12 mouse cellular contexts compared by ENCODE assay signal in the genomic region with DNA sequence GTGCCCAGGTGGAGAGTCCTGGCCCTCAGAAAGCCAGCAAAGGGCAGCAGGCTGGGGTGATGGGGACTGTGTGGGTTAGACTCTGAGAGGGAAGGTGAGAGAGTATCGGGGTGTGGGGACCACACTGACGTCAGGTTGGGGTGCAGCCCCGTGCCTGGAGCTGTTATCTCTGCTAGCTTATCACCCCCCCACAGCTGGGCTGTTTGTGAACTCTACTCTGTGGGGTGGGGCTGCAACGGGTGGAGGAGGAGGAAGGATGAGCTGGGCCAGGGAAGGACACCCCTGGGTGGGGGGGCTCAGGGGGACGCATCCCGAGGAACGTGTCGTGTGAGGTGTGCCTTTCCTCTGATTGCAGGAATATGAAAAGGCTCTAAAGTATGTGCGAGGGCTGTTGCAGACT. TPM values are rescaled to one million over a fixed set of nuclear protein-coding genes. Genes with fewer than 3 reads are reported as not detected.
A peak's percentile ranks its signal among the peaks of the same experiment; 100 is the strongest.
DNase-seq lines count a peak whose midpoint lies in the region; ATAC-seq and TF ChIP-seq lines count a peak whose summit lies in the region.
"Had no signal": no experiment of that assay in that cellular context is flagged by ENCODE, and none has a peak within 500 bp of the region (broad histone marks: within the 10 kb centered on the region; RNA-seq: fewer than 3 reads in every experiment).

No protein-coding gene starts in this region.

- no peak for ATAC-seq in lung, embryonic 15.5 days (ENCODE audit: borderline replicate concordance, extremely low read depth, low FRiP score, low TSS enrichment)
- ATAC-seq in intestine, postnatal 0 days: peak; percentile 31
- ATAC-seq: forebrain, embryonic 13.5 days had no signal

- 71% methylated on average over 9 of the region's 9 CpGs for WGBS in lung, embryonic 15.5 days
- 49% methylated on average over 9 of the region's 9 CpGs for WGBS in intestine, postnatal 0 days

- H3K4me1 ChIP-seq in lung, embryonic 15.5 days: peaks cover 45% of the 10 kb centered on the region
- peaks cover 20% of the 10 kb centered on the region; the same call in 1 of the 2 replicates for H3K4me1 ChIP-seq in intestine, postnatal 0 days (replicated peaks; ENCODE audit: control insufficient read depth, insufficient read depth, low read length)

- H3K4me2 ChIP-seq in lung, embryonic 15.5 days: no peak overlapping the region
- H3K4me2 ChIP-seq in intestine, postnatal 0 days (replicated peaks; ENCODE audit: low read depth): peak overlapping the region; percentile 58
- H3K4me2 ChIP-seq: forebrain, embryonic 13.5 days; limb, embryonic 12.5 days; midbrain, embryonic 12.5 days; neural tube, embryonic 15.5 days had no signal

- peak; percentile 94 for DNase-seq in heart, adult 11 months
- no peak for DNase-seq in heart, adult 8-10 months (ENCODE audit: low spot score)
- DNase-seq in lung, postnatal 36 days: no peak
- DNase-seq in spleen, postnatal 4 days (ENCODE audit: low spot score in 2 of 2): peak; percentile 66 to 79
- no peak for DNase-seq in right cerebral cortex, adult 2 months (ENCODE audit: low spot score in 2 of 2)
- no peak for DNase-seq in gastrocnemius, postnatal 36 days

- intact Hi-C loops in gastrocnemius, postnatal 36 days (cut with DNase I): no loop called here

- H3K27ac ChIP-seq in lung, embryonic 15.5 days: peak overlapping the region; percentile 70; the same call in 1 of the 2 replicates
- peak overlapping the region; percentile 86 for H3K27ac ChIP-seq in intestine, postnatal 0 days (ENCODE audit: low read depth, low read length)
- H3K27ac ChIP-seq: forebrain, embryonic 13.5 days; limb, embryonic 12.5 days; midbrain, embryonic 12.5 days; neural tube, embryonic 15.5 days had no signal

- no peak overlapping the region for H3K9ac ChIP-seq in lung, embryonic 15.5 days
- no peak overlapping the region for H3K9ac ChIP-seq in intestine, postnatal 0 days (ENCODE audit: low read depth, low read length)
- H3K9ac ChIP-seq: forebrain, embryonic 13.5 days; limb, embryonic 12.5 days; midbrain, embryonic 12.5 days; neural tube, embryonic 15.5 days had no signal

- peaks cover 23% of the 10 kb centered on the region for H3K36me3 ChIP-seq in lung, embryonic 15.5 days
- H3K36me3 ChIP-seq in intestine, postnatal 0 days (ENCODE audit: control insufficient read depth, insufficient read depth): peaks cover 34% of the 10 kb centered on the region

- H3K27me3 ChIP-seq in lung, embryonic 15.5 days: no peaks in the 10 kb centered on the region
- H3K27me3 ChIP-seq in intestine, postnatal 0 days (replicated peaks; ENCODE audit: control insufficient read depth, insufficient read depth, low read length): no peaks in the 10 kb centered on the region
- H3K27me3 ChIP-seq: forebrain, embryonic 13.5 days; limb, embryonic 12.5 days; midbrain, embryonic 12.5 days; neural tube, embryonic 15.5 days had no signal

- TF ChIP-seq CTCF in intestine, postnatal 0 days (IDR thresholded peaks at IDR 0.05; ENCODE audit: low read depth): no peak

- no peak overlapping the region for H3K4me3 ChIP-seq in lung, embryonic 15.5 days
- no peak overlapping the region for H3K4me3 ChIP-seq in intestine, postnatal 0 days (ENCODE audit: low read depth, low read length)
- H3K4me3 ChIP-seq: forebrain, embryonic 13.5 days; limb, embryonic 12.5 days; midbrain, embryonic 12.5 days; neural tube, embryonic 15.5 days had no signal

- no peaks in the 10 kb centered on the region for H3K9me3 ChIP-seq in lung, embryonic 15.5 days
- H3K9me3 ChIP-seq in intestine, postnatal 0 days (ENCODE audit: control insufficient read depth): no peaks in the 10 kb centered on the region
- H3K9me3 ChIP-seq: forebrain, embryonic 13.5 days; limb, embryonic 12.5 days; midbrain, embryonic 12.5 days; neural tube, embryonic 15.5 days had no signal

RNA-seq across cellular contexts. Expression of a gene that starts 1.2 kb away (rescaled TPM):
- 1 to 10 TPM; 5.1 to 8.7 (median 8.0) TPM for total RNA-seq in heart, adult 8-10 months (2022)
- polyA plus RNA-seq in lung, embryonic 15.5 days (2015; fragmentation: Nextera tagmentation; extraction: Ambion mirVana): 4.7 and 5.1 TPM in 2 replicates
- polyA plus RNA-seq in intestine, postnatal 0 days (2015; fragmentation: Nextera tagmentation; extraction: Ambion mirVana): 29.5 and 31.2 TPM in 2 replicates
- total RNA-seq in gastrocnemius, postnatal 36 days (2021): 1 to 10 TPM; 1.7 to 1.8 TPM

RNA-seq across cellular contexts. Expression of a gene that starts 12.1 kb away (rescaled TPM):
- total RNA-seq in heart, adult 8-10 months (2022): 100 to 1,000 TPM; 192 to 210 (median 197) TPM
- 291 and 292 TPM in 2 replicates for polyA plus RNA-seq in lung, embryonic 15.5 days (2015; fragmentation: Nextera tagmentation; extraction: Ambion mirVana)
- 318 and 324 TPM in 2 replicates for polyA plus RNA-seq in intestine, postnatal 0 days (2015; fragmentation: Nextera tagmentation; extraction: Ambion mirVana)
- total RNA-seq in gastrocnemius, postnatal 36 days (2021): 100 to 1,000 TPM; 149 to 165 TPM

RNA-seq across cellular contexts. Expression of a gene that starts 21.6 kb away (rescaled TPM):
- 10 to 100 TPM; 28.8 to 35.8 (median 34.9) TPM for total RNA-seq in heart, adult 8-10 months (2022)
- 55.9 and 58.9 TPM in 2 replicates for polyA plus RNA-seq in lung, embryonic 15.5 days (2015; fragmentation: Nextera tagmentation; extraction: Ambion mirVana)
- 11.1 and 11.8 TPM in 2 replicates for polyA plus RNA-seq in intestine, postnatal 0 days (2015; fragmentation: Nextera tagmentation; extraction: Ambion mirVana)
- 10 to 100 TPM; 19.5 to 22.2 TPM for total RNA-seq in gastrocnemius, postnatal 36 days (2021)

RNA-seq across cellular contexts. Expression of a gene that starts 22.6 kb away (rescaled TPM):
- 10 to 100 TPM; 65.8 to 76.4 (median 71.6) TPM for total RNA-seq in heart, adult 8-10 months (2022)
- polyA plus RNA-seq in lung, embryonic 15.5 days (2015; fragmentation: Nextera tagmentation; extraction: Ambion mirVana): 101 and 102 TPM in 2 replicates
- 84.6 and 91.1 TPM in 2 replicates for polyA plus RNA-seq in intestine, postnatal 0 days (2015; fragmentation: Nextera tagmentation; extraction: Ambion mirVana)
- 10 to 100 TPM; 58.3 to 63.2 TPM for total RNA-seq in gastrocnemius, postnatal 36 days (2021)

RNA-seq across cellular contexts. Expression of a gene that starts 57.3 kb away (rescaled TPM):
- total RNA-seq in heart, adult 8-10 months (2022): 10 to 100 TPM in 2 of 4 experiments, 1 to 10 TPM in 2; 8.7 to 14.6 (median 10.3) TPM
- 84.6 and 87.1 TPM in 2 replicates for polyA plus RNA-seq in lung, embryonic 15.5 days (2015; fragmentation: Nextera tagmentation; extraction: Ambion mirVana)
- polyA plus RNA-seq in intestine, postnatal 0 days (2015; fragmentation: Nextera tagmentation; extraction: Ambion mirVana): 24.7 and 25.2 TPM in 2 replicates
- total RNA-seq in gastrocnemius, postnatal 36 days (2021): 1 to 10 TPM; 4.2 to 5.9 TPM

Comparison
In these comparisons a context has a peak if more than half of its experiments do, and no peak if none do; other contexts are left out.
1. DNase-seq: peak in heart, adult 11 months (single experiment) and spleen, postnatal 4 days (2 of 2); none in heart, adult 8-10 months (single experiment), lung, postnatal 36 days (single experiment), right cerebral cortex, adult 2 months (0 of 2) and gastrocnemius, postnatal 36 days (0 of 2).